Mouse (Mus musculus) thymus, adult 2 months (tissue): ENCODE results near the gene Metap1d. TPM values are rescaled to one million over a fixed set of nuclear protein-coding genes. Genes with fewer than 3 reads are reported as not detected.
A peak's percentile ranks its signal among the peaks of the same experiment; 100 is the strongest.

ENCODE experiments used
- DNase-seq: peaks from one replicate; pipeline ENCODE4 v3.0.0; 2021
- H3K27ac ChIP-seq: fragments of 200-500 bp; 2 replicates; pipeline ENCODE4 v1.5.1; 2012; ENCODE audit warnings: low read length, control low read depth; ENCODE audit not compliant: control insufficient read depth, insufficient read depth
- H3K27me3 ChIP-seq: fragments of 200-500 bp; 2 replicates; pipeline ENCODE4 v1.6.1; 2012; ENCODE audit warnings: mild to moderate bottlenecking, low read length, moderate library complexity, mixed read lengths; ENCODE audit not compliant: control insufficient read depth, insufficient read depth
- H3K36me3 ChIP-seq: fragments of 200-500 bp; 2 replicates; pipeline ENCODE4 v1.6.1; 2012; ENCODE audit warnings: mild to moderate bottlenecking, low read length, moderate library complexity; ENCODE audit not compliant: control insufficient read depth, insufficient read depth
- H3K4me1 ChIP-seq: fragments of 200-500 bp; replicated peaks from 2 replicates; pipeline ENCODE4 v1.6.1; 2012; ENCODE audit warnings: low read length; ENCODE audit not compliant: control insufficient read depth, insufficient read depth
- H3K4me3 ChIP-seq: fragments of 200-500 bp; 2 replicates; pipeline ENCODE4 v1.5.1; 2012; ENCODE audit warnings: mild to moderate bottlenecking, low read length, control low read depth, moderate library complexity; ENCODE audit not compliant: control insufficient read depth, insufficient read depth
- CTCF ChIP-seq: fragments of 200-500 bp; IDR thresholded peaks from 2 replicates; pipeline ENCODE4 v1.5.1; 2012; ENCODE audit warnings: mild to moderate bottlenecking, control low read depth, low read length, moderate library complexity, borderline replicate concordance; ENCODE audit not compliant: control insufficient read depth, poor library complexity, insufficient read depth; ENCODE audit errors: extremely low read depth
- POLR2A ChIP-seq: fragments of 200-500 bp; IDR thresholded peaks from 2 replicates; pipeline ENCODE4 v1.6.1; 2012; ENCODE audit warnings: mild to moderate bottlenecking, low read length, control low read depth, moderate library complexity; ENCODE audit not compliant: control insufficient read depth, poor library complexity, insufficient read depth; ENCODE audit errors: extremely low read depth
- WGBS: fragments of 180-500 bp; shearing (Covaris S2); methylation state at CpG from one replicate; pipeline ENCODE4 v1.1.7; 2018; 5-methylcytosine and 5-hydroxymethylcytosine counted together
- polyA plus RNA-seq: library from polyadenylated mRNA; depleted of rRNA; stranded (reverse); fragments of >200 nt; gene quantifications from 2 replicates; pipeline ENCODE4 v1.2.3, GENCODE M21; 2012; rRNA removed

Metap1d gene
- 19.6 and 25.5 TPM in 2 replicates for polyA plus RNA-seq

DNA sequence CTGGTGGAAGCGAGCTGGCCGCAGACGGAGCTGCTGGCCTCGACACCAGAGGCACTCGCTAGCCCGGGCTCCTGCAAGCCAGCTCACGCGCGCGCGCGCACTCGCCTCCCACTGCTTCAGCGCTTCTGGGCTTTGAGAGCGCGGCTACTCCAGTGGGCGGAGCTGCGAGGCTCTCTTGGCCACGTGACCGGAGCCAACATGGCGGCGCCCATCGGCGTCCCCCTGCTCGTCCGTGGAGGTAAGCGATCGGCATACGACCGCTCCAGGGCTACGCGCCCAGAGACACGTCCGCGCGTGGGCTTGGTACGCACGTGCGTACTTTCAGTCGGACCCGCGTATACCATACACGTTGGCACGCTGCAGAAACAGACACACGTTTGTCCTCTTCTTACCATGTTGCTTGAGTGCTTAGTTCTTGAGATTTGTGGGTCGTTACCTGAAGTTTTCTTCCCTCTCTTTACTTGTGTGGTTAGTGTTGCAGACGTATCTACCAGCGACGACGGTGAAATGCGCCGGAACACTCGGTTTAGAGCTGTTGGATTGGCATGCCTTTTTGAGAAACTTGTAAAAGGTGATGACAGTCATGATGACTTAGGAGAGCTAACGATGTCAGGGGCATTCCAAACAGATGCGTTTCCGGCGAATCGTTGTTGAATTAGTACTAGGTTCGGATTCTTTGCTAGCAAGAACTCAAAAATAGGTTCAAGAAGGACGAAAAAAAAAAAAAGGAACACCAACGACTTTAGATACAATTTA lies at the start of gene Metap1d:
Gene Metap1d, plus strand, starts transcription at position 116 of the 756 bp plus-strand sequence.
- Histone ChIP-seq H3K27me3 (no peaks in the 10 kb centered on the region; the same call in 1 of the 2 replicates), H3K36me3 (no peaks in the 10 kb centered on the region), H3K4me1 (no peaks in the 10 kb centered on the region), H3K4me3 (peak within 1 kb of the TSS; percentile 68), H3K27ac (no peak within 1 kb of the TSS)
- TF ChIP-seq POLR2A (peak; percentile 54; the same call in 1 of the 2 replicates), CTCF (0 out of 2 replicates have a peak, but pooled peaks have one; percentile 59)
- under 1% methylated on average over 61 of the region's 61 CpGs for WGBS
- DNase-seq = peak; percentile 95

DNA sequence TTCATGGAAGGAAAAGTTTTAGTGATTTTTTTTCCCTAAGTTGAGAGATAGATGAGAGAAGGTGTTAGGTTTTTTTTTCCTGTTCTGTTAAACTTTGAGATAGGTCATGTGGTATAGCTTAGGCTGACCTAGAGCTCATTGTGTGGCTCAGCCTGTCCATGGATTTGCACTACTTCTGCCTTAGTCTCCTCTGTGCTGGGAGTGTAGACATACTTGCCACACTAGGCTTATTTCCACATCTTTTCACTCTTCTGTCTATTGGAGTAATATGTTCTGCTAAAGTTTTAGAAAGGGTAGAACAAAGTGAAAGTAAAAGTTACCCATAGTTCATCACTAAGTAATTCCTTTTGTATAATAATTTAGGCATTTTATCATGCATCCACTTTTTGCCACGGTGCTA lies 47.5 kb upstream of the Metap1d start:
- Histone ChIP-seq H3K36me3 (peaks cover 10% of the 10 kb centered on the region), H3K4me3 (no peak overlapping the region), H3K27ac (no peak overlapping the region), H3K27me3 (no peaks in the 10 kb centered on the region), H3K4me1 (no peaks in the 10 kb centered on the region)
- TF ChIP-seq CTCF = no peak
- TF ChIP-seq POLR2A = no peak
- DNase-seq = no peak
- WGBS = 72% methylated on average over 1 of the region's 1 CpGs

DNA sequence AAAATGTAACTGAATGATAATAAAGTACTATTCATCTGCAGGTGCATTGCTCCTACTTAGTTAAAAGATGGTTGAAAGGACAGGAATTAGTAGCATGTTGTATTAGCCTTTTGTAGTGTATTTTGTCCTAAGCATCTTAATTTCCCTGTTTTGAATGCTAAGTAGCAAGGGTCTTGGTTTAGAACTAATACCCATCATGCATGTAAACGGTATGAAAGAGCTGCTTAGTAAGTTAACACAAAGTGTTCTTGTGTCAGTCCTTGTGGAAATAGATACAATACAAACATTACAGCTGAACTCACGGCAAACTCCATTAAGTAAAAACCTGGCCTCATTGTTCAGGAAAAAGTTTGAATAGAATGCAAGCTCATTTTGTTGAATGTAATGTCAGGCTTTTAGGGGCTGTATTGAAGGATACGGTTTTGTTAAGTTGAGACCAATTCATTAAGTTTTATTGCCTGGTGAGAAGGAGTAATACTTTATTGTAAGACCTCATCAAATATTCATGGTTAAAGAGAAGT lies 34.3 kb upstream of the Metap1d start:
- DNase-seq = no peak
- Histone ChIP-seq H3K27ac (no peak overlapping the region), H3K4me1 (no peaks in the 10 kb centered on the region), H3K27me3 (no peaks in the 10 kb centered on the region), H3K4me3 (no peak overlapping the region), H3K36me3 (peaks cover 30% of the 10 kb centered on the region)
- no peak for TF ChIP-seq POLR2A
- TF ChIP-seq CTCF = no peak
- 97% methylated on average over 3 of the region's 3 CpGs for WGBS

- H3K27me3 ChIP-seq = no peaks in the 10 kb centered on the region
- WGBS = 98% methylated on average over 3 of the region's 3 CpGs
- H3K36me3 ChIP-seq = peaks cover 35% of the 10 kb centered on the region
- no peaks in the 10 kb centered on the region for H3K4me1 ChIP-seq
- DNase-seq = no peak
- H3K4me3 ChIP-seq = no peak overlapping the region
- no peak for TF ChIP-seq CTCF
- TF ChIP-seq POLR2A = no peak
- H3K27ac ChIP-seq = no peak overlapping the region
Measured at GRCm38 (mm10) chr2:71419408-71419807, 33.7 kb upstream of the Metap1d start.

- H3K36me3 ChIP-seq = peaks cover 35% of the 10 kb centered on the region
- no peak for DNase-seq
- no peaks in the 10 kb centered on the region for H3K4me1 ChIP-seq
- WGBS = 97% methylated on average over 9 of the region's 9 CpGs
- no peak for TF ChIP-seq POLR2A
- no peak for TF ChIP-seq CTCF
- H3K27ac ChIP-seq = no peak overlapping the region
- H3K27me3 ChIP-seq = no peaks in the 10 kb centered on the region
- no peak overlapping the region for H3K4me3 ChIP-seq
Measured at GRCm38 (mm10) chr2:71420895-71421425, 32.1 kb upstream of the Metap1d start.

DNA sequence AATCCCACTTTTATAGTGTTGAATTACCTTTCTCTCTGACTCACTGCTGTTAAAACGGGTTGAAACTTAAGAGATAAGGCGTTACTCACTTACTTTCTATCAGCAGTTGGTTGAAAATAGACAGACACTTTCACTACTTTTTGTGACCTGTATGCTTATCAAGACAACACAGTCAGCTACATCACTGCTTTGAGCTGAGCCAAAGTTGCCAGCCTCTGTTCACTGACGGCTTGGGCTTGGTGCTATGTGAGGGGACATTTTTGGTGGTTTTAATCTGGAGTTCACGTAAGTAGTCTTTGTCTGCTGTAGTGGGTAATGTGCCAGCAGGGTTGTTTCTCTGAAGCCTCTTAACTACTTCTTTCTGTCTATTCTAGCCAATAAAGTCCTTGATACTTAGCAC lies 28.5 kb upstream of the Metap1d start:
- WGBS = 99% methylated on average over 4 of the region's 4 CpGs
- H3K4me1 ChIP-seq = no peaks in the 10 kb centered on the region
- no peak overlapping the region for H3K4me3 ChIP-seq
- peaks cover 35% of the 10 kb centered on the region for H3K36me3 ChIP-seq
- no peaks in the 10 kb centered on the region for H3K27me3 ChIP-seq
- no peak for DNase-seq
- TF ChIP-seq CTCF = no peak
- no peak for TF ChIP-seq POLR2A
- H3K27ac ChIP-seq = no peak overlapping the region

GRCm38 (mm10) chr2:71435440-71435839 lies 17.6 kb upstream of the Metap1d start:
- Histone ChIP-seq H3K36me3 (peaks cover 29% of the 10 kb centered on the region), H3K27me3 (no peaks in the 10 kb centered on the region), H3K4me1 (no peaks in the 10 kb centered on the region), H3K27ac (no peak overlapping the region), H3K4me3 (no peak overlapping the region)
- TF ChIP-seq CTCF (no peak), POLR2A (no peak)
- WGBS = 87% methylated on average over 4 of the region's 4 CpGs
- DNase-seq = no peak
